Mouse (Mus musculus) liver, embryonic 15.5 days (tissue): ENCODE data around the gene Minpp1. TPM values are rescaled to one million over a fixed set of nuclear protein-coding genes. Genes with fewer than 3 reads are reported as not detected.

Experiments used
- ATAC-seq: fragments of 200-750 bp; cut with Nextera tagmentation; 2 replicates; pipeline ENCODE4 v1.8.0; 2017; ENCODE audit warnings: moderate number of reproducible peaks, mild to moderate bottlenecking, moderate library complexity; ENCODE audit not compliant: insufficient read depth
- H3K27ac ChIP-seq: fragments of 300-500 bp; sonication (generic); replicated peaks from 2 replicates; pipeline ENCODE4 v1.5.1; 2015; ENCODE audit warnings: mild to moderate bottlenecking, inconsistent platforms
- H3K27me3 ChIP-seq: fragments of 300-500 bp; sonication (generic); 2 replicates; pipeline ENCODE4 v1.6.1; 2015; ENCODE audit warnings: mild to moderate bottlenecking, inconsistent platforms
- H3K36me3 ChIP-seq: fragments of 300-500 bp; sonication (generic); replicated peaks from 2 replicates; pipeline ENCODE4 v1.6.1; 2015; ENCODE audit warnings: moderate library complexity, mild to moderate bottlenecking, inconsistent platforms
- H3K4me1 ChIP-seq: fragments of 300-500 bp; sonication (generic); replicated peaks from 2 replicates; pipeline ENCODE4 v1.6.1; 2015; ENCODE audit warnings: inconsistent platforms
- H3K4me2 ChIP-seq: fragments of 300-500 bp; sonication (generic); 2 replicates; pipeline ENCODE4 v1.6.1; 2015; ENCODE audit warnings: moderate library complexity, mild to moderate bottlenecking, inconsistent platforms
- H3K4me3 ChIP-seq: fragments of 300-500 bp; sonication (generic); replicated peaks from 2 replicates; pipeline ENCODE4 v1.5.1; 2015; ENCODE audit warnings: mild to moderate bottlenecking, inconsistent platforms
- H3K9ac ChIP-seq: fragments of 300-500 bp; sonication (generic); 2 replicates; pipeline ENCODE4 v1.6.1; 2015; ENCODE audit warnings: moderate library complexity, mild to moderate bottlenecking, inconsistent platforms
- H3K9me3 ChIP-seq: fragments of 300-500 bp; sonication (generic); replicated peaks from 2 replicates; pipeline ENCODE4 v1.6.1; 2016; ENCODE audit warnings: inconsistent platforms
- WGBS: fragments of 180-500 bp; shearing (Covaris S2); methylation state at CpG from one replicate; pipeline ENCODE4 v1.1.7; 2015; ENCODE audit warnings: mixed read lengths; ENCODE audit not compliant: insufficient replicate concordance; 5-methylcytosine and 5-hydroxymethylcytosine counted together
- polyA plus RNA-seq: library from polyadenylated mRNA; unstranded; fragments of >200 nt; fragmentation: Nextera tagmentation; extraction: Ambion mirVana; gene quantifications from 2 replicates; pipeline ENCODE4 v1.2.1, GENCODE M21; 2015

Gene Minpp1
- polyA plus RNA-seq, 1 experiment from 2014 or later, result 82.9 TPM

GRCm38 (mm10) chr19:32550446-32550845 is 64.9 kb downstream of the Minpp1 start:
- H3K27me3 ChIP-seq, result no peaks in the 10 kb centered on the region
- ATAC-seq, result no peak
- no peak overlapping the region for H3K4me2 ChIP-seq
- WGBS, result 64% methylated on average over 5 of the region's 5 CpGs
- no peak overlapping the region for H3K4me3 ChIP-seq
- no peaks in the 10 kb centered on the region for H3K36me3 ChIP-seq
- no peaks in the 10 kb centered on the region for H3K9me3 ChIP-seq
- H3K9ac ChIP-seq, result no peak overlapping the region
- H3K27ac ChIP-seq, result no peak overlapping the region
- no peaks in the 10 kb centered on the region for H3K4me1 ChIP-seq

- 45% methylated on average over 3 of the region's 3 CpGs for WGBS
- Histone ChIP-seq H3K9me3 (no peaks in the 10 kb centered on the region), H3K4me3 (no peak overlapping the region), H3K36me3 (no peaks in the 10 kb centered on the region), H3K27me3 (no peaks in the 10 kb centered on the region), H3K27ac (no peak overlapping the region), H3K9ac (no peak overlapping the region), H3K4me1 (no peaks in the 10 kb centered on the region), H3K4me2 (no peak overlapping the region)
- no peak for ATAC-seq
These were observed 65.9 kb downstream of the Minpp1 start for GRCm38 (mm10) chr19:32551442-32551841.

- WGBS, result 43% methylated on average over 1 of the region's 1 CpGs
These were observed 66.5 kb downstream of the Minpp1 start for GRCm38 (mm10) chr19:32552106-32552505.

GRCm38 (mm10) chr19:32553310-32553709 is 67.7 kb downstream of the Minpp1 start:
- no peak for ATAC-seq
- Histone ChIP-seq H3K9ac (no peak overlapping the region), H3K4me1 (no peaks in the 10 kb centered on the region), H3K9me3 (no peaks in the 10 kb centered on the region), H3K4me2 (no peak overlapping the region), H3K27ac (no peak overlapping the region), H3K4me3 (no peak overlapping the region), H3K27me3 (no peaks in the 10 kb centered on the region), H3K36me3 (no peaks in the 10 kb centered on the region)
- WGBS, result 43% methylated on average over 3 of the region's 3 CpGs

More at GRCm38 (mm10) chr19:32552106-32552505, 66.5 kb downstream of the Minpp1 start:
- Histone ChIP-seq H3K9ac (no peak overlapping the region), H3K4me2 (no peak overlapping the region), H3K4me1 (no peaks in the 10 kb centered on the region), H3K9me3 (no peaks in the 10 kb centered on the region), H3K27ac (no peak overlapping the region), H3K4me3 (no peak overlapping the region), H3K36me3 (no peaks in the 10 kb centered on the region), H3K27me3 (no peaks in the 10 kb centered on the region)
- ATAC-seq, result no peak

- Histone ChIP-seq H3K9ac (no peak overlapping the region), H3K4me2 (no peak overlapping the region), H3K27me3 (no peaks in the 10 kb centered on the region), H3K27ac (no peak overlapping the region), H3K9me3 (no peaks in the 10 kb centered on the region), H3K4me3 (no peak overlapping the region), H3K4me1 (no peaks in the 10 kb centered on the region), H3K36me3 (no peaks in the 10 kb centered on the region)
- 44% methylated on average over 3 of the region's 3 CpGs for WGBS
- no peak for ATAC-seq
These were observed 69.7 kb downstream of the Minpp1 start for GRCm38 (mm10) chr19:32555257-32555656.

Other genes starting within 250 kb of the Minpp1 start
- 24.8 and 29.8 TPM in 2 replicates for gene Sgms1, start 96.1 kb upstream of the Minpp1 start, polyA plus RNA-seq
- 35.2 and 55.6 TPM in 2 replicates for gene Rpl9-ps6, start 19.2 kb upstream of the Minpp1 start, polyA plus RNA-seq
- 5.9 and 6.6 TPM in 2 replicates for gene Papss2, start 110.0 kb downstream of the Minpp1 start, polyA plus RNA-seq